Mouse (Mus musculus): ENCODE results near the gene Gpr139. TPM values are rescaled to one million over a fixed set of nuclear protein-coding genes. Genes with fewer than 3 reads are reported as not detected.

Gene Gpr139
- polyA plus RNA-seq, 1 experiment, result 0.84 TPM

GRCm38 (mm10) chr7:119111771-119112170, 72.6 kb downstream of the Gpr139 start:
- H3K27ac ChIP-seq (ENCODE audit: insufficient read depth, low read length), result no peak overlapping the region
- TF ChIP-seq CTCF (IDR thresholded peaks at IDR 0.05; ENCODE audit: extremely low read depth, insufficient read depth, low read length) (no peak), POLR2A (IDR thresholded peaks at IDR 0.05; ENCODE audit: extremely low read depth, insufficient read depth, low read length) (no peak)
- H3K4me1 ChIP-seq (ENCODE audit: control insufficient read depth, insufficient read depth, low read length), result no peaks in the 10 kb centered on the region

GRCm38 (mm10) chr7:119105878-119106277, 78.5 kb downstream of the Gpr139 start:
- TF ChIP-seq POLR2A (IDR thresholded peaks at IDR 0.05; ENCODE audit: extremely low read depth, insufficient read depth, low read length) (no peak), CTCF (IDR thresholded peaks at IDR 0.05; ENCODE audit: extremely low read depth, insufficient read depth, low read length) (no peak)
- Histone ChIP-seq H3K27ac (ENCODE audit: insufficient read depth, low read length) (no peak overlapping the region), H3K4me1 (ENCODE audit: control insufficient read depth, insufficient read depth, low read length) (no peaks in the 10 kb centered on the region), H3K4me3 (ENCODE audit: insufficient read depth, low read length) (no peak overlapping the region)

More at GRCm38 (mm10) chr7:119111771-119112170, 72.6 kb downstream of the Gpr139 start:
- no peak overlapping the region for H3K4me3 ChIP-seq (ENCODE audit: insufficient read depth, low read length)

GRCm38 (mm10) chr7:119096583-119096982, 87.8 kb downstream of the Gpr139 start:
- H3K27ac ChIP-seq (ENCODE audit: insufficient read depth, low read length), result no peak overlapping the region
- no peaks in the 10 kb centered on the region for H3K4me1 ChIP-seq (ENCODE audit: control insufficient read depth, insufficient read depth, low read length)
- TF ChIP-seq POLR2A (IDR thresholded peaks at IDR 0.05; ENCODE audit: extremely low read depth, insufficient read depth, low read length) (no peak), CTCF (IDR thresholded peaks at IDR 0.05; ENCODE audit: extremely low read depth, insufficient read depth, low read length) (no peak)
- H3K4me3 ChIP-seq (ENCODE audit: insufficient read depth, low read length), result no peak overlapping the region

Other genes with a start within 250 kb of the Gpr139 start
- gene Gprc5b, start 189.4 kb downstream of the Gpr139 start, polyA plus RNA-seq (2012; rRNA removed), result 126 and 141 TPM in 2 replicates

All from cortical plate, adult 2 months (tissue).